Mouse (Mus musculus): Measurements from ENCODE around the gene Nufip2. TPM values are rescaled to one million over a fixed set of nuclear protein-coding genes. Genes with fewer than 3 reads are reported as not detected.
"Not testable (repeated sequence)": the region's sequence is repeated elsewhere in the genome, so short reads cannot be mapped to it uniquely, and the experiment has no call there.

Gene Nufip2
- polyA plus RNA-seq, 1 experiment from 2014 or later: 6.5 TPM

GRCm38 (mm10) chr11:77724766-77725165 lies 38.8 kb downstream of the Nufip2 start:
- Histone ChIP-seq H3K9me3 (ENCODE audit: control insufficient read depth, low read length) (no peaks in the 10 kb centered on the region), H3K9ac (ENCODE audit: low read depth, low read length) (no peak overlapping the region), H3K4me3 (ENCODE audit: low read depth, low read length) (no peak overlapping the region), H3K27me3 (replicated peaks; ENCODE audit: control insufficient read depth, insufficient read depth, low read length) (no peaks in the 10 kb centered on the region), H3K27ac (replicated peaks; ENCODE audit: low read depth, low read length) (no peak overlapping the region), H3K4me1 (ENCODE audit: control insufficient read depth, insufficient read depth, low read length) (no peaks in the 10 kb centered on the region), H3K4me2 (ENCODE audit: low read depth, low read length) (no peak overlapping the region), H3K36me3 (ENCODE audit: control insufficient read depth, insufficient read depth, low read length) (no peaks in the 10 kb centered on the region)
- DNase-seq (ENCODE audit: low spot score) (peak; percentile 10), ATAC-seq (ENCODE audit: low read depth) (no peak)
- 70% methylated on average over 7 of the region's 7 CpGs for WGBS

GRCm38 (mm10) chr11:77725183-77725582 lies 39.2 kb downstream of the Nufip2 start, which contains the start of gene Cryba1:
Gene Cryba1, minus strand, starts transcription at chr11:77725283.
- Histone ChIP-seq H3K27me3 (replicated peaks; ENCODE audit: control insufficient read depth, insufficient read depth, low read length) (no peaks in the 10 kb centered on the region), H3K9ac (ENCODE audit: low read depth, low read length) (no peak within 1 kb of the TSS), H3K4me1 (ENCODE audit: control insufficient read depth, insufficient read depth, low read length) (no peaks in the 10 kb centered on the region), H3K4me2 (ENCODE audit: low read depth, low read length) (no peak within 1 kb of the TSS), H3K9me3 (ENCODE audit: control insufficient read depth, low read length) (no peaks in the 10 kb centered on the region), H3K36me3 (ENCODE audit: control insufficient read depth, insufficient read depth, low read length) (no peaks in the 10 kb centered on the region), H3K4me3 (ENCODE audit: low read depth, low read length) (no peak within 1 kb of the TSS), H3K27ac (replicated peaks; ENCODE audit: low read depth, low read length) (no peak within 1 kb of the TSS)
- ATAC-seq (ENCODE audit: low read depth): no peak
- WGBS: 56% methylated on average over 7 of the region's 7 CpGs
- DNase-seq (ENCODE audit: low spot score): no peak

- Histone ChIP-seq H3K9ac (ENCODE audit: low read depth, low read length) (no peak overlapping the region), H3K4me1 (ENCODE audit: control insufficient read depth, insufficient read depth, low read length) (no peaks in the 10 kb centered on the region), H3K9me3 (ENCODE audit: control insufficient read depth, low read length) (no peaks in the 10 kb centered on the region), H3K27ac (replicated peaks; ENCODE audit: low read depth, low read length) (no peak overlapping the region), H3K27me3 (replicated peaks; ENCODE audit: control insufficient read depth, insufficient read depth, low read length) (no peaks in the 10 kb centered on the region), H3K4me3 (ENCODE audit: low read depth, low read length) (no peak overlapping the region), H3K4me2 (ENCODE audit: low read depth, low read length) (no peak overlapping the region), H3K36me3 (ENCODE audit: control insufficient read depth, insufficient read depth, low read length) (no peaks in the 10 kb centered on the region)
- 66% methylated on average over 2 of the region's 2 CpGs for WGBS
- DNase-seq (ENCODE audit: low spot score) (peak; percentile 3), ATAC-seq (ENCODE audit: low read depth) (no peak)
These were observed 42.6 kb downstream of the Nufip2 start for GRCm38 (mm10) chr11:77728587-77728986.

- Histone ChIP-seq H3K27me3 (replicated peaks; ENCODE audit: control insufficient read depth, insufficient read depth, low read length) (no peaks in the 10 kb centered on the region), H3K4me3 (ENCODE audit: low read depth, low read length) (no peak overlapping the region), H3K4me1 (ENCODE audit: control insufficient read depth, insufficient read depth, low read length) (no peaks in the 10 kb centered on the region), H3K36me3 (ENCODE audit: control insufficient read depth, insufficient read depth, low read length) (no peaks in the 10 kb centered on the region), H3K9ac (ENCODE audit: low read depth, low read length) (no peak overlapping the region), H3K4me2 (ENCODE audit: low read depth, low read length) (no peak overlapping the region), H3K9me3 (ENCODE audit: control insufficient read depth, low read length) (no peaks in the 10 kb centered on the region), H3K27ac (replicated peaks; ENCODE audit: low read depth, low read length) (no peak overlapping the region)
- peak; percentile 90 for DNase-seq (ENCODE audit: low spot score)
- no peak for ATAC-seq (ENCODE audit: low read depth)
- 1% methylated on average over 6 of the region's 6 CpGs for WGBS
These were observed 51.3 kb downstream of the Nufip2 start for GRCm38 (mm10) chr11:77737289-77737688.

- H3K9me3 ChIP-seq (ENCODE audit: control insufficient read depth, low read length): no peaks in the 10 kb centered on the region
- H3K27me3 ChIP-seq (replicated peaks; ENCODE audit: control insufficient read depth, insufficient read depth, low read length): no peaks in the 10 kb centered on the region
- no peak overlapping the region for H3K27ac ChIP-seq (replicated peaks; ENCODE audit: low read depth, low read length)
- no peaks in the 10 kb centered on the region for H3K36me3 ChIP-seq (ENCODE audit: control insufficient read depth, insufficient read depth, low read length)
- 52% methylated on average over 7 of the region's 7 CpGs for WGBS
- ATAC-seq (ENCODE audit: low read depth): no peak
- H3K4me2 ChIP-seq (ENCODE audit: low read depth, low read length): no peak overlapping the region
- no peak overlapping the region for H3K4me3 ChIP-seq (ENCODE audit: low read depth, low read length)
- no peak overlapping the region for H3K9ac ChIP-seq (ENCODE audit: low read depth, low read length)
- no peak for DNase-seq (ENCODE audit: low spot score)
- H3K4me1 ChIP-seq (ENCODE audit: control insufficient read depth, insufficient read depth, low read length): no peaks in the 10 kb centered on the region
These were observed 52.6 kb downstream of the Nufip2 start for GRCm38 (mm10) chr11:77738555-77738954.

GRCm38 (mm10) chr11:77743966-77744365 lies 58.0 kb downstream of the Nufip2 start:
- Histone ChIP-seq H3K4me1 (ENCODE audit: control insufficient read depth, insufficient read depth, low read length) (no peaks in the 10 kb centered on the region), H3K27me3 (replicated peaks; ENCODE audit: control insufficient read depth, insufficient read depth, low read length) (no peaks in the 10 kb centered on the region), H3K4me2 (ENCODE audit: low read depth, low read length) (no peak overlapping the region), H3K36me3 (ENCODE audit: control insufficient read depth, insufficient read depth, low read length) (no peaks in the 10 kb centered on the region), H3K9ac (ENCODE audit: low read depth, low read length) (no peak overlapping the region), H3K4me3 (ENCODE audit: low read depth, low read length) (no peak overlapping the region), H3K9me3 (ENCODE audit: control insufficient read depth, low read length) (no peaks in the 10 kb centered on the region), H3K27ac (replicated peaks; ENCODE audit: low read depth, low read length) (no peak overlapping the region)
- DNase-seq (ENCODE audit: low spot score) (no peak), ATAC-seq (ENCODE audit: low read depth) (no peak)
- 39% methylated on average over 6 of the region's 6 CpGs for WGBS

- no peak overlapping the region for H3K4me2 ChIP-seq (ENCODE audit: low read depth, low read length)
- H3K9me3 ChIP-seq (ENCODE audit: control insufficient read depth, low read length): no peaks in the 10 kb centered on the region
- H3K4me3 ChIP-seq (ENCODE audit: low read depth, low read length): no peak overlapping the region
- no peak for ATAC-seq (ENCODE audit: low read depth)
- H3K36me3 ChIP-seq (ENCODE audit: control insufficient read depth, insufficient read depth, low read length): no peaks in the 10 kb centered on the region
- no peak overlapping the region for H3K9ac ChIP-seq (ENCODE audit: low read depth, low read length)
- no peaks in the 10 kb centered on the region for H3K27me3 ChIP-seq (replicated peaks; ENCODE audit: control insufficient read depth, insufficient read depth, low read length)
- no peak for DNase-seq (ENCODE audit: low spot score)
- no peaks in the 10 kb centered on the region for H3K4me1 ChIP-seq (ENCODE audit: control insufficient read depth, insufficient read depth, low read length)
- WGBS: 88% methylated on average over 4 of the region's 4 CpGs
- H3K27ac ChIP-seq (replicated peaks; ENCODE audit: low read depth, low read length): no peak overlapping the region
These were observed 60.7 kb downstream of the Nufip2 start for GRCm38 (mm10) chr11:77746652-77747051.

- not testable (repeated sequence) for H3K4me3 ChIP-seq (ENCODE audit: low read depth, low read length); H3K36me3 ChIP-seq (ENCODE audit: control insufficient read depth, insufficient read depth, low read length); H3K9ac ChIP-seq (ENCODE audit: low read depth, low read length); H3K4me1 ChIP-seq (ENCODE audit: control insufficient read depth, insufficient read depth, low read length); H3K4me2 ChIP-seq (ENCODE audit: low read depth, low read length); DNase-seq (ENCODE audit: low spot score); H3K9me3 ChIP-seq (ENCODE audit: control insufficient read depth, low read length); ATAC-seq (ENCODE audit: low read depth); H3K27ac ChIP-seq (replicated peaks; ENCODE audit: low read depth, low read length); H3K27me3 ChIP-seq (replicated peaks; ENCODE audit: control insufficient read depth, insufficient read depth, low read length)
- 97% methylated on average over 13 of the region's 15 CpGs for WGBS
These were observed 61.1 kb downstream of the Nufip2 start for GRCm38 (mm10) chr11:77747103-77747502.

- 83% methylated on average over 5 of the region's 5 CpGs for WGBS
- ATAC-seq (ENCODE audit: low read depth): no peak
These were observed 63.0 kb downstream of the Nufip2 start for GRCm38 (mm10) chr11:77748996-77749395.

More at GRCm38 (mm10) chr11:77748996-77749395, 63.0 kb downstream of the Nufip2 start:
- H3K27me3 ChIP-seq (replicated peaks; ENCODE audit: control insufficient read depth, insufficient read depth, low read length): no peaks in the 10 kb centered on the region
- no peaks in the 10 kb centered on the region for H3K4me1 ChIP-seq (ENCODE audit: control insufficient read depth, insufficient read depth, low read length)
- H3K4me2 ChIP-seq (ENCODE audit: low read depth, low read length): no peak overlapping the region
- no peak overlapping the region for H3K27ac ChIP-seq (replicated peaks; ENCODE audit: low read depth, low read length)
- H3K36me3 ChIP-seq (ENCODE audit: control insufficient read depth, insufficient read depth, low read length): no peaks in the 10 kb centered on the region
- no peak overlapping the region for H3K4me3 ChIP-seq (ENCODE audit: low read depth, low read length)
- DNase-seq (ENCODE audit: low spot score): no peak
- no peaks in the 10 kb centered on the region for H3K9me3 ChIP-seq (ENCODE audit: control insufficient read depth, low read length)
- no peak overlapping the region for H3K9ac ChIP-seq (ENCODE audit: low read depth, low read length)
